Mouse (Mus musculus) adrenal gland, adult 18-20 months (tissue): ENCODE data around the gene Coro1b. TPM values are rescaled to one million over a fixed set of nuclear protein-coding genes. Genes with fewer than 3 reads are reported as not detected.

Source experiments
- DNase-seq, 2 experiments: peaks; one replicate each; pipeline ENCODE4 v3.0.0; 2021 to 2022; ENCODE audit warnings: low spot score in 2 of 2
- long read RNA-seq, 2 experiments: library from polyadenylated mRNA; stranded (forward); transcript quantifications; one replicate each; pipeline ENCODE4 v2.0.0; 2021
- total RNA-seq, 2 experiments: library from RNA; stranded (reverse); gene quantifications; 1 replicate in 1 of 2; 2 replicates in 1 of 2; pipeline ENCODE4 v1.2.3; 2021

Gene Coro1b
- 100 to 1,000 TPM; 145 to 150 TPM for total RNA-seq
- long read RNA-seq, experiment 1, transcript Coro1b-201 (11 exons, 1,888 nt): major isoform, 39 of 126 reads
- long read RNA-seq, experiment 1, partial matches to known transcripts: 8 of 126 reads
- long read RNA-seq, experiment 1, other reads (novel, unspliced or antisense): 79 of 126 reads
- long read RNA-seq, experiment 2, transcript Coro1b-201 (11 exons, 1,888 nt): major isoform, 107 of 400 reads
- long read RNA-seq, experiment 2, partial matches to known transcripts: 31 of 400 reads
- long read RNA-seq, experiment 2, other reads (novel, unspliced or antisense): 260 of 400 reads

- peak; percentile 98 for DNase-seq
These were observed at the start of gene Coro1b for GRCm38 (mm10) chr19:4148491-4148806. Coro1b (plus strand) TSS chr19:4148619.

GRCm38 (mm10) chr19:4099056-4099455, 49.4 kb upstream of the Coro1b start:
- DNase-seq: peak; percentile 93 to 94

- DNase-seq: peak; percentile 87 to 88
These were observed 48.3 kb upstream of the Coro1b start, which contains the start of gene Pitpnm1 for GRCm38 (mm10) chr19:4099837-4100717. Pitpnm1 (plus strand) TSS chr19:4099998.

- peak; percentile 65 to 71 for DNase-seq
These were observed 47.6 kb upstream of the Coro1b start for GRCm38 (mm10) chr19:4100718-4101261.

GRCm38 (mm10) chr19:4101466-4101865, 47.0 kb upstream of the Coro1b start:
- DNase-seq: no peak

GRCm38 (mm10) chr19:4102049-4102448, 46.4 kb upstream of the Coro1b start:
- DNase-seq: no peak

GRCm38 (mm10) chr19:4102626-4103025, 45.8 kb upstream of the Coro1b start:
- DNase-seq: no peak

GRCm38 (mm10) chr19:4103294-4103693, 45.1 kb upstream of the Coro1b start:
- DNase-seq: no peak

GRCm38 (mm10) chr19:4103792-4104191, 44.6 kb upstream of the Coro1b start:
- no peak for DNase-seq

- DNase-seq: no peak
These were observed 43.7 kb upstream of the Coro1b start for GRCm38 (mm10) chr19:4104675-4105194.

GRCm38 (mm10) chr19:4106654-4107053, 41.8 kb upstream of the Coro1b start:
- DNase-seq: no peak

GRCm38 (mm10) chr19:4108535-4108934, 39.9 kb upstream of the Coro1b start:
- DNase-seq: no peak

GRCm38 (mm10) chr19:4112063-4112960, 36.1 kb upstream of the Coro1b start:
- no peak for DNase-seq

- DNase-seq: peak; percentile 88 to 94
These were observed 35.1 kb upstream of the Coro1b start for GRCm38 (mm10) chr19:4113186-4113805.

- no peak for DNase-seq
These were observed 34.6 kb upstream of the Coro1b start for GRCm38 (mm10) chr19:4113806-4114230.

- DNase-seq: no peak
These were observed 33.9 kb upstream of the Coro1b start for GRCm38 (mm10) chr19:4114551-4114950.

- DNase-seq: no peak
These were observed 33.3 kb upstream of the Coro1b start for GRCm38 (mm10) chr19:4115144-4115543.

- no peak for DNase-seq
These were observed 32.6 kb upstream of the Coro1b start for GRCm38 (mm10) chr19:4115816-4116215.

GRCm38 (mm10) chr19:4117006-4117405, 31.4 kb upstream of the Coro1b start:
- DNase-seq: no peak

GRCm38 (mm10) chr19:4118350-4118749, 30.1 kb upstream of the Coro1b start:
- no peak for DNase-seq
